ENCODE assay signal across 8 mouse cellular contexts in genomic region chr1:131867093-131867945, GRCm38 (mm10). TPM values are rescaled to one million over a fixed set of nuclear protein-coding genes. Genes with fewer than 3 reads are reported as not detected.
DNase-seq lines count a peak whose midpoint lies in the region; ATAC-seq lines count a peak whose summit lies in the region.

Gene Rab29, plus strand, starts transcription at chr1:131867224.

- peak within 1 kb of the TSS; percentile 75 for H3K9ac ChIP-seq in heart, embryonic 14.5 days (ENCODE audit: low read length)
- H3K9ac ChIP-seq in liver, embryonic 13.5 days: peak within 1 kb of the TSS; percentile 75
- peak within 1 kb of the TSS; percentile 81 for H3K9ac ChIP-seq in stomach, embryonic 16.5 days (ENCODE audit: low read length)

- peaks cover 6% of the 10 kb centered on the region; the same call in 1 of the 2 replicates for H3K36me3 ChIP-seq in heart, embryonic 14.5 days (ENCODE audit: control insufficient read depth, insufficient read depth, low read length)
- no peaks in the 10 kb centered on the region for H3K36me3 ChIP-seq in liver, embryonic 13.5 days
- H3K36me3 ChIP-seq in stomach, embryonic 16.5 days (ENCODE audit: control insufficient read depth, insufficient read depth, low read length): no peaks in the 10 kb centered on the region

- 1% methylated on average over 46 of the region's 46 CpGs for WGBS in heart, embryonic 14.5 days
- WGBS in liver, embryonic 13.5 days (ENCODE audit: insufficient replicate concordance): 1% methylated on average over 46 of the region's 46 CpGs
- under 1% methylated on average over 46 of the region's 46 CpGs for WGBS in stomach, embryonic 16.5 days

- peak; percentile 93 for ATAC-seq in heart, embryonic 14.5 days (ENCODE audit: insufficient number of reproducible peaks, insufficient read depth, low FRiP score, low read depth)
- peak; percentile 96 for ATAC-seq in liver, embryonic 13.5 days (ENCODE audit: low read depth)
- ATAC-seq in stomach, embryonic 16.5 days (ENCODE audit: insufficient read depth, low FRiP score): peak; percentile 95

- peak; percentile 93 for DNase-seq in CD4-positive helper T cell, adult 2 months (ENCODE audit: low read depth, low spot score)
- DNase-seq in c-Kit-negative CD71-positive TER-119-positive erythroid progenitor cells, embryonic 14.5 days (ENCODE audit: low read depth, low spot score): peak; percentile 62
- DNase-seq in fibroblast of lung, adult 2 months (ENCODE audit: low read depth): peak; percentile 92
- peak; percentile 94 for DNase-seq in kidney, postnatal 14 days
- peak; percentile 82 for DNase-seq in liver, embryonic 13.5 days
- peak; percentile 89 for DNase-seq in neural tube, embryonic 10.5 days (ENCODE audit: extremely low spot score, low spot score)

- H3K27me3 ChIP-seq in heart, embryonic 14.5 days (ENCODE audit: control insufficient read depth, insufficient read depth, low read length): no peaks in the 10 kb centered on the region
- H3K27me3 ChIP-seq in liver, embryonic 13.5 days: no peaks in the 10 kb centered on the region
- no peaks in the 10 kb centered on the region for H3K27me3 ChIP-seq in stomach, embryonic 16.5 days (ENCODE audit: control insufficient read depth, insufficient read depth, low read length)

- H3K9me3 ChIP-seq in heart, embryonic 14.5 days (ENCODE audit: control insufficient read depth, low read length): no peaks in the 10 kb centered on the region
- no peaks in the 10 kb centered on the region for H3K9me3 ChIP-seq in liver, embryonic 13.5 days (replicated peaks)
- no peaks in the 10 kb centered on the region for H3K9me3 ChIP-seq in stomach, embryonic 16.5 days (replicated peaks; ENCODE audit: control insufficient read depth, low read length)

- peaks cover 0 to 5% of the 10 kb centered on the region in 2 experiments; a peak in 1 of 4 replicates for H3K4me1 ChIP-seq in heart, embryonic 14.5 days (ENCODE audit: control insufficient read depth in 2 of 2, insufficient read depth in 2 of 2, low read length in 2 of 2)
- H3K4me1 ChIP-seq in liver, embryonic 13.5 days (replicated peaks): peaks cover 8% of the 10 kb centered on the region
- peaks cover 4% of the 10 kb centered on the region; the same call in 1 of the 2 replicates for H3K4me1 ChIP-seq in stomach, embryonic 16.5 days (ENCODE audit: control insufficient read depth, insufficient read depth, low read length)

- no peak within 1 kb of the TSS; a peak in 1 of 4 replicates for H3K27ac ChIP-seq in heart, embryonic 14.5 days (replicated peaks in 1 of 2; ENCODE audit: control insufficient read depth in 1 of 2, insufficient read depth in 1 of 2, low read depth in 2 of 2, low read length in 2 of 2)
- no peak within 1 kb of the TSS for H3K27ac ChIP-seq in liver, embryonic 13.5 days
- peak within 1 kb of the TSS; percentile 34; the same call in 1 of the 2 replicates for H3K27ac ChIP-seq in stomach, embryonic 16.5 days (ENCODE audit: low read length)

- H3K4me3 ChIP-seq in heart, embryonic 14.5 days (ENCODE audit: control insufficient read depth in 1 of 2, insufficient read depth in 1 of 2, low read depth in 1 of 2, low read length in 2 of 2): peak within 1 kb of the TSS; percentile 71 to 81
- peak within 1 kb of the TSS; percentile 67 for H3K4me3 ChIP-seq in liver, embryonic 13.5 days (replicated peaks)
- H3K4me3 ChIP-seq in stomach, embryonic 16.5 days (replicated peaks; ENCODE audit: low read length): peak within 1 kb of the TSS; percentile 69

- H3K4me2 ChIP-seq in heart, embryonic 14.5 days (ENCODE audit: low read length): peak within 1 kb of the TSS; percentile 90
- H3K4me2 ChIP-seq in liver, embryonic 13.5 days: peak within 1 kb of the TSS; percentile 86
- peak within 1 kb of the TSS; percentile 85 for H3K4me2 ChIP-seq in stomach, embryonic 16.5 days (ENCODE audit: low read depth, low read length)

RNA-seq across cellular contexts. Expression of gene Rab29, which starts in this region (rescaled TPM):
- polyA plus RNA-seq in heart, embryonic 14.5 days (2014; fragmentation: Nextera tagmentation; extraction: Ambion mirVana): 17.8 and 17.9 TPM in 2 replicates
- 11.2 and 12.6 TPM in 2 replicates for polyA plus RNA-seq in liver, embryonic 13.5 days (2015; fragmentation: Nextera tagmentation; extraction: Ambion mirVana)
- 28.6 and 30.4 TPM in 2 replicates for polyA plus RNA-seq in stomach, embryonic 16.5 days (2015; fragmentation: Nextera tagmentation; extraction: Ambion mirVana)
